Mouse (Mus musculus) heart, postnatal 0 days (tissue): Measurements from ENCODE around the gene Map7d2. TPM values are rescaled to one million over a fixed set of nuclear protein-coding genes. Genes with fewer than 3 reads are reported as not detected.

ENCODE experiments used
- ATAC-seq: fragments of 200-750 bp; cut with Nextera tagmentation; 2 replicates; pipeline ENCODE4 v1.8.0; 2017; ENCODE audit warnings: low read depth, moderate number of reproducible peaks, moderate library complexity; ENCODE audit not compliant: insufficient read depth
- DNase-seq: peaks from one replicate; pipeline ENCODE4 v3.0.0-alpha.2; 2016; ENCODE audit warnings: low spot score
- H3K27ac ChIP-seq: fragments of 300-500 bp; sonication (generic); 2 replicates; pipeline ENCODE4 v1.5.1; 2014; ENCODE audit warnings: low read depth, mild to moderate bottlenecking
- H3K27me3 ChIP-seq: fragments of 300-500 bp; sonication (generic); 2 replicates; pipeline ENCODE4 v1.6.1; 2014; ENCODE audit warnings: low read length, mixed read lengths; ENCODE audit not compliant: control insufficient read depth, insufficient read depth
- H3K36me3 ChIP-seq: fragments of 300-500 bp; sonication (generic); replicated peaks from 2 replicates; pipeline ENCODE4 v1.6.1; 2014; ENCODE audit warnings: low read length, mixed read lengths; ENCODE audit not compliant: control insufficient read depth, insufficient read depth
- H3K4me1 ChIP-seq: fragments of 300-500 bp; sonication (generic); 2 replicates; pipeline ENCODE4 v1.6.1; 2014; ENCODE audit warnings: antibody characterized with exemption; ENCODE audit not compliant: control insufficient read depth, insufficient read depth
- H3K4me2 ChIP-seq: fragments of 300-500 bp; sonication (generic); 2 replicates; pipeline ENCODE4 v1.6.1; 2014; ENCODE audit warnings: low read depth, mild to moderate bottlenecking, low read length, moderate library complexity
- H3K4me3 ChIP-seq: fragments of 300-500 bp; sonication (generic); 2 replicates; pipeline ENCODE4 v1.5.1; 2014; ENCODE audit warnings: low read depth, low read length
- H3K9ac ChIP-seq: fragments of 300-500 bp; sonication (generic); replicated peaks from 2 replicates; pipeline ENCODE4 v1.6.1; 2014; ENCODE audit warnings: low read depth, low read length, mixed read lengths
- H3K9me3 ChIP-seq: fragments of 300-500 bp; sonication (generic); replicated peaks from 2 replicates; pipeline ENCODE4 v1.6.1; 2016; ENCODE audit warnings: low read length; ENCODE audit not compliant: control insufficient read depth
- CTCF ChIP-seq: IDR thresholded peaks from 2 replicates; pipeline ENCODE4 v1.5.1; 2016; ENCODE audit warnings: antibody characterized with exemption, control low read depth, low read depth
- EP300 ChIP-seq: IDR thresholded peaks from 2 replicates; pipeline ENCODE4 v1.6.1; 2016; ENCODE audit warnings: antibody characterized with exemption, low read depth
- WGBS: fragments of 180-500 bp; shearing (Covaris S2); extraction: QIAGEN DNeasy Blood & Tissue Kit; methylation state at CpG from one replicate; pipeline ENCODE4 v1.1.7; 2014; 5-methylcytosine and 5-hydroxymethylcytosine counted together
- polyA plus RNA-seq: library from polyadenylated mRNA; unstranded; fragments of >200 nt; fragmentation: Nextera tagmentation; extraction: Ambion mirVana; gene quantifications from 2 replicates; pipeline ENCODE4 v1.2.1, GENCODE M21; 2015
- total RNA-seq: library from RNA; depleted of rRNA; stranded (reverse); fragments of >200 nt; gene quantifications from 2 replicates; pipeline ENCODE4 v1.2.3, GENCODE M21; 2014; ENCODE audit warnings: low replicate concordance

Gene Map7d2
- total and polyA plus RNA-seq, 2 experiments from 2014 or later: 0.04 to 0.53 TPM

- Histone ChIP-seq H3K27ac (no peak overlapping the region), H3K9ac (no peak overlapping the region), H3K9me3 (no peaks in the 10 kb centered on the region), H3K36me3 (no peaks in the 10 kb centered on the region), H3K4me2 (no peak overlapping the region), H3K4me1 (no peaks in the 10 kb centered on the region), H3K27me3 (no peaks in the 10 kb centered on the region), H3K4me3 (no peak overlapping the region)
- WGBS: 69% methylated on average over 1 of the region's 1 CpGs
- ATAC-seq: no peak
- TF ChIP-seq CTCF: no peak
- no peak for TF ChIP-seq EP300
- no peak for DNase-seq
These were observed 69.9 kb downstream of the Map7d2 start for GRCm38 (mm10) chrX:159484247-159484646.

GRCm38 (mm10) chrX:159503181-159503580 lies 88.8 kb downstream of the Map7d2 start:
- ATAC-seq: no peak
- H3K36me3 ChIP-seq: no peaks in the 10 kb centered on the region
- DNase-seq: no peak

GRCm38 (mm10) chrX:159508331-159509036 lies 94.1 kb downstream of the Map7d2 start:
- H3K27me3 ChIP-seq: no peaks in the 10 kb centered on the region
- 60% methylated on average over 19 of the region's 19 CpGs for WGBS
- H3K4me3 ChIP-seq: no peak overlapping the region
- no peak overlapping the region for H3K4me2 ChIP-seq
- H3K4me1 ChIP-seq: no peaks in the 10 kb centered on the region
- no peaks in the 10 kb centered on the region for H3K36me3 ChIP-seq
- no peak for TF ChIP-seq EP300
- no peak for TF ChIP-seq CTCF
- no peak for ATAC-seq
- H3K9ac ChIP-seq: no peak overlapping the region
- no peak overlapping the region for H3K27ac ChIP-seq
- no peaks in the 10 kb centered on the region for H3K9me3 ChIP-seq
- no peak for DNase-seq

More at GRCm38 (mm10) chrX:159503181-159503580, 88.8 kb downstream of the Map7d2 start:
- no peak for TF ChIP-seq CTCF
- TF ChIP-seq EP300: no peak
- no peak overlapping the region for H3K27ac ChIP-seq
- no peak overlapping the region for H3K9ac ChIP-seq
- no peaks in the 10 kb centered on the region for H3K9me3 ChIP-seq
- H3K4me1 ChIP-seq: no peaks in the 10 kb centered on the region
- no peak overlapping the region for H3K4me3 ChIP-seq
- WGBS: 52% methylated on average over 2 of the region's 2 CpGs
- H3K4me2 ChIP-seq: no peak overlapping the region
- no peaks in the 10 kb centered on the region for H3K27me3 ChIP-seq

- TF ChIP-seq CTCF (no peak), EP300 (no peak)
- no peak for DNase-seq
- 52% methylated on average over 4 of the region's 4 CpGs for WGBS
- no peak overlapping the region for H3K4me2 ChIP-seq
- ATAC-seq: no peak
- H3K9me3 ChIP-seq: no peaks in the 10 kb centered on the region
- H3K9ac ChIP-seq: no peak overlapping the region
- no peaks in the 10 kb centered on the region for H3K4me1 ChIP-seq
- H3K27me3 ChIP-seq: no peaks in the 10 kb centered on the region
- H3K4me3 ChIP-seq: no peak overlapping the region
- no peaks in the 10 kb centered on the region for H3K36me3 ChIP-seq
- no peak overlapping the region for H3K27ac ChIP-seq
These were observed 94.7 kb downstream of the Map7d2 start for GRCm38 (mm10) chrX:159509042-159509441.

GRCm38 (mm10) chrX:159509847-159510715 lies 95.7 kb downstream of the Map7d2 start:
- no peak overlapping the region for H3K4me2 ChIP-seq
- H3K36me3 ChIP-seq: no peaks in the 10 kb centered on the region
- H3K9ac ChIP-seq: no peak overlapping the region
- no peaks in the 10 kb centered on the region for H3K4me1 ChIP-seq
- no peak overlapping the region for H3K27ac ChIP-seq
- no peaks in the 10 kb centered on the region for H3K9me3 ChIP-seq
- no peaks in the 10 kb centered on the region for H3K27me3 ChIP-seq
- DNase-seq (no peak), ATAC-seq (no peak)
- TF ChIP-seq EP300 (no peak), CTCF (no peak)
- H3K4me3 ChIP-seq: no peak overlapping the region
- WGBS: 71% methylated on average over 19 of the region's 19 CpGs
